Mouse (Mus musculus): ENCODE measurements at regions not wholly inside any gene's neighbourhood (a gene's known extent, or its start where the extent isn't known, plus 50 kb on each side); places are given as distances from the start of the nearest gene placed in this dataset.

- no peak for TF ChIP-seq CTCF (IDR thresholded peaks at IDR 0.05)
- Histone ChIP-seq H3K27ac (no peak overlapping the region), H3K4me3 (no peak overlapping the region)
- intact Hi-C loops (cut with DNase I) = no loop called here
- no peak for DNase-seq
Measured at GRCm38 (mm10) chr5:45036430-45036829, 236.9 kb upstream of the Ldb2 start.

GRCm38 (mm10) chr5:45033146-45033545 lies 233.7 kb upstream of the Ldb2 start:
- no peak for TF ChIP-seq CTCF (IDR thresholded peaks at IDR 0.05)
- H3K27ac ChIP-seq = no peak overlapping the region
- no peak for DNase-seq
- intact Hi-C loops (cut with DNase I) = no loop called here
- no peak overlapping the region for H3K4me3 ChIP-seq

DNA sequence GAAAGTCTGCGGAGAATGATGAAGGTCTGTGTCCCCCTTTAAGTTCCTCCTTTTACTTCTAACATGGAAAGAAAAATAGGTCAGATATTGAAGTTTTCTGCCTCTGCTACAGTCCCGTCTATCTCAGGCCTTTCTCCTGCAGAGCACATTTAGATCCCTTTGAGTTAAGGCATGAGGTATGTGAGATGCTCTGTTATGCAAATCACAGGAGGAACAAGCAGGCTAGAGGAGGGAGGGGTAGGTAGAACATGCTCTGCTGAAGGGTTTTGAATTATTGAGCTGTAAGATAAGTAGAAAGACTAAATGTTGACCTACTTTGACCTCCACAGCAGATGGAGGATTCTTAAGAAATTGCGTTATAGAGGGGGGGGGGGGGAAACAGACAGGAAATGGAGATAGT lies 228.4 kb upstream of the Ldb2 start:
- no peak for TF ChIP-seq CTCF (IDR thresholded peaks at IDR 0.05)
- intact Hi-C loops (cut with DNase I) = no loop called here
- no peak for DNase-seq
- Histone ChIP-seq H3K4me3 (no peak overlapping the region), H3K27ac (no peak overlapping the region)

- intact Hi-C loops (cut with DNase I) = no loop called here
- H3K27ac ChIP-seq = no peak overlapping the region
- no peak for TF ChIP-seq CTCF (IDR thresholded peaks at IDR 0.05)
- no peak for DNase-seq
- no peak overlapping the region for H3K4me3 ChIP-seq
Measured at GRCm38 (mm10) chr5:45025383-45025782, 225.9 kb upstream of the Ldb2 start.

- no peak for TF ChIP-seq CTCF (IDR thresholded peaks at IDR 0.05)
- Histone ChIP-seq H3K27ac (no peak overlapping the region), H3K4me3 (no peak overlapping the region)
- DNase-seq = no peak
- intact Hi-C loops (cut with DNase I) = no loop called here
Measured at GRCm38 (mm10) chr5:45007930-45008329, 208.4 kb upstream of the Ldb2 start.

GRCm38 (mm10) chr5:45000996-45001395 lies 201.5 kb upstream of the Ldb2 start:
- H3K27ac ChIP-seq = no peak overlapping the region
- DNase-seq = no peak
- intact Hi-C loops (cut with DNase I) = no loop called here
- no peak overlapping the region for H3K4me3 ChIP-seq
- no peak for TF ChIP-seq CTCF (IDR thresholded peaks at IDR 0.05)

- intact Hi-C loops (cut with DNase I) = no loop called here
- no peak overlapping the region for H3K27ac ChIP-seq
- TF ChIP-seq CTCF (IDR thresholded peaks at IDR 0.05) = no peak
- no peak for DNase-seq
- H3K4me3 ChIP-seq = no peak overlapping the region
Measured at GRCm38 (mm10) chr5:44999032-44999431, 199.6 kb upstream of the Ldb2 start.

DNA sequence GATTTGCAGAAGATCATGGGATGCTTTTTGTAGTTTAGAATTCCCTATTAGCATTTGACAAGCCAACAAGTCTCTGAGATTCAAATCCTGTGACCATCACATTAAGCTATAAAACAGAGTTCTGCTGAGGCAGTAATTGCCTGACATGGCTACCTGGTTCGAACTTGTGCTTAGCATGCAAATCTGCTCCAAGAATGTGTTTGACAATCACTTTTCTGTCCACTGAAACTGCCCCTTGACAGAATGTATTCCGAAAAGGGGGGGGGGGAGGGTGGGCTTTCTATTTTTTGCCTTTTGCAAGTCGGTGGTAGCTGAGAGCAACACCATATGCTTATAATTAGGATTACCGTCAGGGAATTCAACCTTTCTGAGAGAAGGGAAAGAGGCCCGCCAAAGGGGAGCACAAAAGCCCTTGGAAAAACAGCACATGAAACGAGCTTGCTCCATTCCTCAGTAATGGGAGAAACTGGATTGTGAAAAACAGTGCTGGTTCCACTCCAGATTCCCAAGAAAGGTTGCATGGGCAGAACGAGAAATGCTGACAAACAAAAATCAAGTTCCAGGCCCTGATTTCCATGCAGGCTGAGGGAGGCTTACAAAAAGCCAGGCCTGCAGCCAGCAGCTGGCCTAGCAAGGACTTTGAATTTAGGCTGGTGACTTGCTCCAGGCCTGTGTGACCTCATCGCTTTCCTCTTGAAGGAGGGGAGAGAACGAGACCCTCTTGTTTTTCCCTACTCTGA lies 176.1 kb upstream of the Ldb2 start:
- intact Hi-C loops (cut with DNase I) = no loop called here
- Histone ChIP-seq H3K4me3 (no peak overlapping the region), H3K27ac (peak overlapping the region; percentile 52)
- DNase-seq = peak; percentile 53
- no peak for TF ChIP-seq CTCF (IDR thresholded peaks at IDR 0.05)

DNA sequence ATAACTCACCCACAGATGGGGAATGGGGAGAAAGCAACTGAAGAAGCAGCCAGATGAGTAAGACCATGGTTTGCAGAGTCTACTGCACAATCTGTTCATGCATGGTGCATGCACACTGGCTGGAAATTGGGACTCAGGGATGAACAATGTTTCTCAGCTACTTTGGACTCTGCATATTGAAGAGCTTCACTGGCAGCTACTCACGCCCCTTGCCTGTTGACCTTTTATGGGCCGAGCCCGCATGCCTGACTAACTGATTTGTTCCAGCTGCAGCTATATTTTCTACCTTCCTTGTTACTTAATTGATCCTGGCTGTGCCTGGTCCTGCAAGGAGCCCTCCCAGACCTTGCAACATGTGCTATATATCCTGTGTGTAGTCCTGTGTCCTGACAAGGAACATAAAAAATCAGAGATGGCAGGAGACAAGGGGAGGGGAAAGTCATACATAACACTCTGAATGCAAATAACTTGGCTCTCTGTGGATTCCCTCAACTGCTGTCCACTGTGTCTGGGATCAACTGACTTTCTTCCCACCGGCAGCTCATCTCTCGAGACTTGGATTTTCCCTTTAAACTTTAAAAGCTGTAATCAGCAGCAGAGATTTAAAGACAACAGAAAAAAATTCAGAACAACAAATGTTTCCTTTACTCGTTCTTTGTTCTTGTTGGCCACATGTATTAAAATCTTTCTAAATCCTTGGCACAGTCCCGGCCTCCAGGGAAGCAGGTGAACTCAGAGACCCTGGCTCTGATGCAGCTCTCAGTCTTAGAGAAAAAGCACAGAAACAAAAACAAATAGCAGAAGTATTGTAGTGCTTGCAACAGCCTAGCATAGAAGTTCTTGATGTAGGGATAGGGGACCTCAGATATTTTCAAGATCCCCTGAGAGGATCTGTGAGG lies 143.8 kb upstream of the Ldb2 start:
- no peak for TF ChIP-seq CTCF (IDR thresholded peaks at IDR 0.05)
- intact Hi-C loops (cut with DNase I) = no loop called here
- Histone ChIP-seq H3K27ac (peak overlapping the region; percentile 25; the same call in 1 of the 2 replicates), H3K4me3 (no peak overlapping the region)
- DNase-seq = peak; percentile 33

GRCm38 (mm10) chr5:44942575-44942974 lies 143.1 kb upstream of the Ldb2 start:
- Histone ChIP-seq H3K27ac (no peak overlapping the region), H3K4me3 (no peak overlapping the region)
- TF ChIP-seq CTCF (IDR thresholded peaks at IDR 0.05) = no peak
- intact Hi-C loops (cut with DNase I) = no loop called here
- DNase-seq = no peak

GRCm38 (mm10) chr5:44925476-44925875 lies 126.0 kb upstream of the Ldb2 start:
- H3K27ac ChIP-seq = no peak overlapping the region
- no peak for DNase-seq
- no peak for TF ChIP-seq CTCF (IDR thresholded peaks at IDR 0.05)

DNA sequence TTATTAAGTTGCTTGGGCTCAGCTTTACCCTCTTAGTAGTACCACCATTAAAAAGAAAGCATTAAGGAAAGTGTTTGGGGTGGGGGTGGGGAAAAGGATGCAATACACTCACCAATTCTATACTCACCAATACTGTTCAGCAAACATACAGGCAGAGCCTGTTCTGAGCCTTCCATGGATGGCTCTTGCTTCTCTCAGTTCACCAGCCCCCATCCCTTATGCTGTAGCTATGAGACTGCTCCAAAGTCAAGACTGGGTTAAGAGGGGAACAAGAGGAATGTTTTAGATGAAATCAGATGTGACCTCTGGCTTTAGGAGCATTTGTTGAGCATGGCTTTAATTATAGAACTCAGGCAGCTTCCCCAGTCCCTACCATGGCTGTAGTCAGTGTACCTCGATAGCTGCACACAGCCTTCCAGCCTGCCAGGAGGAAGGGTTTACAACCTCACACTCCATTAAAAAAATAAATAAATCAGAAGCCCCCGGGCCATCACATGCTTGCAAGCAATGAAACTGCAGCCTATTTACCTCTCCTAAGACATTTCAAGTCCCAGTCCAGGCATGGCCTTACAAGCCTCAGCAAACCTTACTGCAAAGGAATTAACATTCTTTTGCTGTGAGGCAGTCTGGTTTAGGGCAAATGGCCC lies 122.8 kb upstream of the Ldb2 start:
- DNase-seq = peak; percentile 26
- Histone ChIP-seq H3K27ac (0 out of 2 replicates have a peak overlapping the region, but pooled peaks have one; percentile 16), H3K4me3 (no peak overlapping the region)
- intact Hi-C loops (cut with DNase I) = no loop called here
- TF ChIP-seq CTCF (IDR thresholded peaks at IDR 0.05) = no peak

More at GRCm38 (mm10) chr5:44925476-44925875, 126.0 kb upstream of the Ldb2 start:
- intact Hi-C loops (cut with DNase I) = no loop called here
- H3K4me3 ChIP-seq = no peak overlapping the region

DNA sequence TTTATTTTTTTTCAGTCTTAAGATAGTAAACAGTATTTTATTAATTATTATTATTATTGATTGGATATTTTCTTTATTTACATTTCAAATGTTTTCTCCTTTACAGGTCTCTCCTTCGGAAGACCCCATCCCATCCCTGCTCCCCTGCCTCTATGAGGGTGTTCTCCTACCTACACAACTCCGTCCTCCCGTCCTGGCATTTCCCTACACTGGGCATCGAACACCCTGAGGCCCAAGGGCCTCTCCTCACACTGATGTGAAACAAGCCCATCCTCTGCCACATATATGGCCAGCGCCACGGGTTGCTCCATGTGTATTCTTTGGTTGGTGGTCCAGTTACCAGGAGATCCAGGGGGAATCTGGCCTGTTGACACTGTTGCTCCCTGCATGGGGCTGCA lies 118.3 kb upstream of the Ldb2 start:
- no peak for DNase-seq
- no peak for TF ChIP-seq CTCF (IDR thresholded peaks at IDR 0.05)
- H3K4me3 ChIP-seq = no peak overlapping the region
- no peak overlapping the region for H3K27ac ChIP-seq
- intact Hi-C loops (cut with DNase I) = no loop called here
